Mouse (Mus musculus): ENCODE data around the gene Hist1h4a. TPM values are rescaled to one million over a fixed set of nuclear protein-coding genes. Genes with fewer than 3 reads are reported as not detected.

Gene Hist1h4a
- polyA plus RNA-seq, 1 experiment from 2014 or later: 0.43 TPM

GRCm38 (mm10) chr13:23744421-23745380 is 16.3 kb downstream of the Hist1h4a start:
- Histone ChIP-seq H3K4me3 (ENCODE audit: low read depth, low read length) (peak overlapping the region; percentile 36), H3K36me3 (ENCODE audit: control insufficient read depth, insufficient read depth) (no peaks in the 10 kb centered on the region), H3K9me3 (ENCODE audit: control insufficient read depth) (no peaks in the 10 kb centered on the region), H3K27me3 (replicated peaks; ENCODE audit: control insufficient read depth, insufficient read depth, low read length) (no peaks in the 10 kb centered on the region), H3K4me2 (replicated peaks; ENCODE audit: low read depth) (peak overlapping the region; percentile 68), H3K4me1 (replicated peaks; ENCODE audit: control insufficient read depth, insufficient read depth, low read length) (peaks cover 4% of the 10 kb centered on the region; the same call in 1 of the 2 replicates), H3K27ac (ENCODE audit: low read depth, low read length) (no peak overlapping the region), H3K9ac (ENCODE audit: low read depth, low read length) (no peak overlapping the region)
- no peak for TF ChIP-seq CTCF (IDR thresholded peaks at IDR 0.05; ENCODE audit: low read depth)
- 2% methylated on average over 14 of the region's 36 CpGs for WGBS
- ATAC-seq: no peak

DNA sequence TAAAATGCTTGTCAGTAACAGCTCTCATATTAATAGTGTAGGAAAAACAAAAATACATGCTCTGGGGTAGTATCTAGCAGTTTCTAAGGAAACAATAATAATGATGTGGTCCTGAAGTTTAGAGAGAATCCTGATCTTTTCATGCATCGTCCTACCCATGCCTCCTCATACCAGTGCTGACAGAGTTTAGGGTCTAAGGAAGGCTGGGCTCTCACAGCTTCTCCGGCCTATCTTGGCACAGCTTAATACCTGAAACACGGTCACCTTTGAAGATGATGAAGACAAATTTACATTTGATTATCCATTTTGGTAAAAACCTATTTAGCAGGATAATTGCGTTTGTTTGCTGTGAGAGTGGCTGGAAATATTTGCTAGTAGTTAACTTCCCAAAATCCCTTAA is 17.1 kb downstream of the Hist1h4a start:
- no peak for TF ChIP-seq CTCF (IDR thresholded peaks at IDR 0.05; ENCODE audit: low read depth)
- no peak for ATAC-seq

DNA sequence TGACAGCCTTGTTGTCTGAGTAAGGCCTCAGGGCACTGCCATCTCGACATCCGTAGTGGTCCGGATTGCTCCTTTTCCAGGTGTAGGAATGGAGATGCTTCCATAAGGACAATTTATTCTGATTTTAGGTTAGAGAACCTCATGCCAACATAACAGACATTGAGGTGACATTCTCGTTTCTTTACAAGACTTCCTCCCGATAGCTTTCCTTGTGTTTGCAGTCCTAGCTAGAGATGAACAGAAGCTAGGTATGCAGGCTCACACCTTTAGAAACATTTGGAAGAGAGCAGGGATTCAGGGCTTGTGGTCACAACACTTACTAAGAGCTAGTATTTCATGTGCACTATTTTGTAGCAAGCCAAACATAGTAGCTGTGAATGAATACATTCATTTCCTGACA is 17.8 kb downstream of the Hist1h4a start:
- ATAC-seq: no peak
- Histone ChIP-seq H3K36me3 (ENCODE audit: control insufficient read depth, insufficient read depth) (no peaks in the 10 kb centered on the region), H3K27me3 (replicated peaks; ENCODE audit: control insufficient read depth, insufficient read depth, low read length) (no peaks in the 10 kb centered on the region), H3K4me1 (replicated peaks; ENCODE audit: control insufficient read depth, insufficient read depth, low read length) (peaks cover 4% of the 10 kb centered on the region; the same call in 1 of the 2 replicates), H3K9ac (ENCODE audit: low read depth, low read length) (no peak overlapping the region), H3K27ac (ENCODE audit: low read depth, low read length) (no peak overlapping the region), H3K4me2 (replicated peaks; ENCODE audit: low read depth) (no peak overlapping the region), H3K9me3 (ENCODE audit: control insufficient read depth) (no peaks in the 10 kb centered on the region), H3K4me3 (ENCODE audit: low read depth, low read length) (no peak overlapping the region)
- no peak for TF ChIP-seq CTCF (IDR thresholded peaks at IDR 0.05; ENCODE audit: low read depth)
- WGBS: 77% methylated on average over 5 of the region's 5 CpGs

More for the DNA sequence above, 17.1 kb downstream of the Hist1h4a start:
- peak overlapping the region; percentile 36; the same call in 1 of the 2 replicates for H3K4me3 ChIP-seq (ENCODE audit: low read depth, low read length)
- no peak overlapping the region for H3K9ac ChIP-seq (ENCODE audit: low read depth, low read length)
- no peak overlapping the region for H3K27ac ChIP-seq (ENCODE audit: low read depth, low read length)
- no peaks in the 10 kb centered on the region for H3K36me3 ChIP-seq (ENCODE audit: control insufficient read depth, insufficient read depth)
- H3K27me3 ChIP-seq (replicated peaks; ENCODE audit: control insufficient read depth, insufficient read depth, low read length): no peaks in the 10 kb centered on the region
- no peaks in the 10 kb centered on the region for H3K9me3 ChIP-seq (ENCODE audit: control insufficient read depth)
- peak overlapping the region; percentile 68; the same call in 1 of the 2 replicates for H3K4me2 ChIP-seq (replicated peaks; ENCODE audit: low read depth)
- peaks cover 4% of the 10 kb centered on the region; the same call in 1 of the 2 replicates for H3K4me1 ChIP-seq (replicated peaks; ENCODE audit: control insufficient read depth, insufficient read depth, low read length)
- WGBS: 29% methylated on average over 4 of the region's 4 CpGs

GRCm38 (mm10) chr13:23742007-23742406 is 19.0 kb downstream of the Hist1h4a start:
- no peaks in the 10 kb centered on the region for H3K27me3 ChIP-seq (replicated peaks; ENCODE audit: control insufficient read depth, insufficient read depth, low read length)
- no peaks in the 10 kb centered on the region for H3K4me1 ChIP-seq (replicated peaks; ENCODE audit: control insufficient read depth, insufficient read depth, low read length)
- no peak for ATAC-seq
- no peak overlapping the region for H3K4me2 ChIP-seq (replicated peaks; ENCODE audit: low read depth)
- H3K9me3 ChIP-seq (ENCODE audit: control insufficient read depth): no peaks in the 10 kb centered on the region
- H3K9ac ChIP-seq (ENCODE audit: low read depth, low read length): no peak overlapping the region
- H3K27ac ChIP-seq (ENCODE audit: low read depth, low read length): no peak overlapping the region
- H3K36me3 ChIP-seq (ENCODE audit: control insufficient read depth, insufficient read depth): no peaks in the 10 kb centered on the region
- no peak for TF ChIP-seq CTCF (IDR thresholded peaks at IDR 0.05; ENCODE audit: low read depth)
- no peak overlapping the region for H3K4me3 ChIP-seq (ENCODE audit: low read depth, low read length)

DNA sequence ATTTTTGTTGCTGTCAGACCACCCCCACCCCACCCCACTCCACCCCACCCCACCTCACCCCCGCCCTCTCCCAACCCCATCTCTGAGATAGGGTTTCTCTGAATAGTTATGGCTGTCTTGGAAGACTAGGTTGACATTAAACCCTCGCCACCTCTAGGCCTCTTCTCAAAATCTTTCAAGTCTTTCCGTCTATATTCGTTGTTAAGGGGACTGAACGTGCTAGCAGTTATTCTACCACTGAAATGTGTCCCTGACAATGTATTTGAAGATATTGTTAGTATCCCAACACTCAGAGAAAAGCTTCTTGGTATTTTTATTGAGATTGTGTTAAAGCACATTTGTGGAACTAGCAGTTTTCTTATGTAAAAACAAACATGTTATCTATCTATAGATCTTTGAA is 20.1 kb downstream of the Hist1h4a start:
- ATAC-seq: no peak
- H3K27ac ChIP-seq (ENCODE audit: low read depth, low read length): peak overlapping the region; percentile 97; the same call in 1 of the 2 replicates
- H3K9ac ChIP-seq (ENCODE audit: low read depth, low read length): no peak overlapping the region

GRCm38 (mm10) chr13:23740256-23740840 is 20.7 kb downstream of the Hist1h4a start:
- TF ChIP-seq CTCF (IDR thresholded peaks at IDR 0.05; ENCODE audit: low read depth): no peak
- Histone ChIP-seq H3K9me3 (ENCODE audit: control insufficient read depth) (no peaks in the 10 kb centered on the region), H3K36me3 (ENCODE audit: control insufficient read depth, insufficient read depth) (no peaks in the 10 kb centered on the region), H3K27ac (ENCODE audit: low read depth, low read length) (peak overlapping the region; percentile 97), H3K4me3 (ENCODE audit: low read depth, low read length) (peak overlapping the region; percentile 60), H3K27me3 (replicated peaks; ENCODE audit: control insufficient read depth, insufficient read depth, low read length) (no peaks in the 10 kb centered on the region), H3K4me1 (replicated peaks; ENCODE audit: control insufficient read depth, insufficient read depth, low read length) (no peaks in the 10 kb centered on the region), H3K9ac (ENCODE audit: low read depth, low read length) (peak overlapping the region; percentile 90), H3K4me2 (replicated peaks; ENCODE audit: low read depth) (peak overlapping the region; percentile 85)
- 20% methylated on average over 13 of the region's 13 CpGs for WGBS
- ATAC-seq: no peak

More for the DNA sequence above, 20.1 kb downstream of the Hist1h4a start:
- peak overlapping the region; percentile 85 for H3K4me2 ChIP-seq (replicated peaks; ENCODE audit: low read depth)
- 64% methylated on average over 5 of the region's 5 CpGs for WGBS
- H3K9me3 ChIP-seq (ENCODE audit: control insufficient read depth): no peaks in the 10 kb centered on the region
- H3K27me3 ChIP-seq (replicated peaks; ENCODE audit: control insufficient read depth, insufficient read depth, low read length): no peaks in the 10 kb centered on the region
- H3K4me3 ChIP-seq (ENCODE audit: low read depth, low read length): no peak overlapping the region
- H3K4me1 ChIP-seq (replicated peaks; ENCODE audit: control insufficient read depth, insufficient read depth, low read length): no peaks in the 10 kb centered on the region
- no peaks in the 10 kb centered on the region for H3K36me3 ChIP-seq (ENCODE audit: control insufficient read depth, insufficient read depth)
- TF ChIP-seq CTCF (IDR thresholded peaks at IDR 0.05; ENCODE audit: low read depth): no peak

All from intestine, postnatal 0 days (tissue).